Mouse (Mus musculus) lung, adult 2 months (tissue): ENCODE results near the gene Gm42688. TPM values are rescaled to one million over a fixed set of nuclear protein-coding genes. Genes with fewer than 3 reads are reported as not detected.

Source experiments
- DNase-seq: peaks from one replicate; pipeline ENCODE4 v3.0.0; 2022
- H3K4me1 ChIP-seq: fragments of 200-500 bp; 2 replicates; pipeline ENCODE4 v1.6.1; 2011; ENCODE audit warnings: low read length; ENCODE audit not compliant: control insufficient read depth, insufficient read depth
- H3K4me3 ChIP-seq: fragments of 200-500 bp; replicated peaks from 2 replicates; pipeline ENCODE3; 2011; ENCODE audit warnings: low read depth, mild to moderate bottlenecking, control low read depth, low read length; ENCODE audit errors: extremely low read depth
- CTCF ChIP-seq: fragments of 200-500 bp; IDR thresholded peaks from 2 replicates; pipeline ENCODE4 v1.5.1; 2011; ENCODE audit warnings: mild to moderate bottlenecking, low read length, control low read depth; ENCODE audit not compliant: insufficient read depth
- POLR2A ChIP-seq: fragments of 200-500 bp; IDR thresholded peaks from 2 replicates; pipeline ENCODE4 v1.6.1; 2011; ENCODE audit warnings: low read depth, mild to moderate bottlenecking, control low read depth, low read length, borderline replicate concordance; ENCODE audit errors: extremely low read depth
- WGBS: fragments of 180-500 bp; shearing (Covaris S2); methylation state at CpG from one replicate; pipeline ENCODE4 v1.1.7; 2018; 5-methylcytosine and 5-hydroxymethylcytosine counted together
- polyA plus RNA-seq: library from polyadenylated mRNA; depleted of rRNA; stranded (reverse); fragments of >200 nt; gene quantifications from 2 replicates; pipeline ENCODE4 v1.2.3, GENCODE M21; 2012

Gene Gm42688
- polyA plus RNA-seq, 1 experiment: 5.5 TPM

DNA sequence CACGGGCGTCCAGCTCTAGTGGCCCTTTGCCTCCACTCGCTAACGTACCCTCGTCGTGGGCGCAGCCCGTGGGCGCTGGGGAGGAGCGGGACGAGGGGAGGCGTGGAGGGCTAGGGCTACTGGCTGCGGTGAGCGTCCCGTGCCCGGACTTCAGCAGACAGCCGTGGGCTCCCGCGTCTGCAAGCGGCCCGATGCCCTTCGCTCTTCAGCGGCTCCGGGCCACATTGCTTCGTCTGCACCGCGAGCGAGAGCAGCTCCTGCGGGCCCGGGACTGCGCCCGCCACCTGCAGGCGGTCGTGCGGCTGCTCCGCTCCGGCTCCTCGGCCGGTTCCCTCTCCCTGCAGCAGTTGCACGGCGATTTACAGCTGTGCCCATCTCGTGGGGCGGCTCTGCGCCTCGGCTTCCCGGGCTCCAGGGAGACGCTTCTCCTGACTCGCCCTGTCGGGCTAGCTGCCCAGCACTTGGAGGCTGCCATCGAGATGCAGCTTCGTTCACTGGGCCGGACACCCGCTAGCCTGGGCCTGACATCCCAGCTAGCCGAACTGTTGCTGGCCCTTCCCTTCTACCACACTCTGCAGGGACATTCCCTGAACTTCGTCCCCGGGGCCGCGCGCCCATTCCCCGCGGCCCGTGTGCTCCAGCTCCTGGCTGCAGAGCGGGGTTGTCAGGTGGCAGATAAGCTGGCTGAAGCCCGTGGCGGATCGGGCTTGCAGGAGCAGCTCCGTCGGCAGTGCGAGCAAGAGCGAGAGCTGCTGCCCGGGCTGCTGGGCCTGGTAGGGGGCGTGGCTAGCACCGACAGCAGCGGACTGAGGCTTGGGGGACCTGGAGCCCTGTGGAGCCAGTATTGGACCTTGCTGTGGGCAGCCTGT lies 505 bp downstream of the Gm42688 start:
- under 1% methylated on average over 74 of the region's 74 CpGs for WGBS
- H3K4me3 ChIP-seq: peak overlapping the region; percentile 85

DNA sequence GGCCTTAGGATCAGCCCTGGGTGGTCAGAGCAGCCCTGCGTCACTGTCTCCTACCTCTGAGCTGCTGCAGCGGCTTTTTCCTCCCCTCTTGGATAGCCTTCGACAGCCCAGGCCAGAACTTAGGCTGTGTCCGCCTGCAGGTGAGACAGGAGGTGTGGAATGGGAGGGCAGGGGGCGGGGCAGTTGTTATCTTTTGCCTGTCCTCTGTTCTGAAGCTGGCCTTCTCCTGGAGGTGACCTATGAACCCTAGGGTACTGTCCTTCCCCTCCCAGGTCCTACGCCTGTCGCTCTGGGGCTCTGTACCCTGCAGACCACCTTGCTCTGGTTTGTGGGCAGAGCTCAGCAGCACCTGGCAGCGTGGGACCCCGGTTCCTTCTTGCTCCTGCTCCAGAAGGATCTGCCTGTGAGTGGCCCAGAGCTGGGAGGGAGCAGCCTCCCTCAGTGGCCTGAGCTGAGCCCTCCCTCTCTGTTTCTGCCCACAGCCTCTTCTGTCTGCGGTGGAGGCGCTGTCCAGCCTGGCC lies 1.8 kb downstream of the Gm42688 start:
- Histone ChIP-seq H3K4me3 (no peak overlapping the region), H3K4me1 (peaks cover 6% of the 10 kb centered on the region)
- TF ChIP-seq POLR2A: no peak
- TF ChIP-seq CTCF: no peak
- 70% methylated on average over 11 of the region's 11 CpGs for WGBS
- DNase-seq: no peak

More for the DNA sequence above, 505 bp downstream of the Gm42688 start:
- H3K4me1 ChIP-seq: peaks cover 6% of the 10 kb centered on the region
- peak; percentile 54 for DNase-seq
- TF ChIP-seq CTCF: no peak
- no peak for TF ChIP-seq POLR2A

- H3K4me3 ChIP-seq: no peak overlapping the region
- 83% methylated on average over 4 of the region's 4 CpGs for WGBS
- H3K4me1 ChIP-seq: peaks cover 6% of the 10 kb centered on the region
- TF ChIP-seq POLR2A: no peak
- TF ChIP-seq CTCF: no peak
- DNase-seq: no peak
Observed at GRCm38 (mm10) chr6:83104158-83104557, 2.7 kb downstream of the Gm42688 start.

- TF ChIP-seq POLR2A: no peak
- TF ChIP-seq CTCF: peak; percentile 78
- Histone ChIP-seq H3K4me3 (no peak overlapping the region), H3K4me1 (peaks cover under 1% of the 10 kb centered on the region; the same call in 1 of the 2 replicates)
- 37% methylated on average over 13 of the region's 13 CpGs for WGBS
- peak; percentile 73 for DNase-seq
Observed at GRCm38 (mm10) chr6:83107566-83108400, 6.4 kb downstream of the Gm42688 start.

GRCm38 (mm10) chr6:83108762-83109668 lies 7.6 kb downstream of the Gm42688 start, which contains the start of gene Mrpl53:
Mrpl53 (plus strand) TSS chr6:83109040.
- under 1% methylated on average over 76 of the region's 76 CpGs for WGBS
- Histone ChIP-seq H3K4me1 (no peaks in the 10 kb centered on the region), H3K4me3 (peak within 1 kb of the TSS; percentile 76)
- DNase-seq: peak; percentile 85
- TF ChIP-seq POLR2A (peak; percentile 88; the same call in 1 of the 2 replicates), CTCF (no peak)

DNA sequence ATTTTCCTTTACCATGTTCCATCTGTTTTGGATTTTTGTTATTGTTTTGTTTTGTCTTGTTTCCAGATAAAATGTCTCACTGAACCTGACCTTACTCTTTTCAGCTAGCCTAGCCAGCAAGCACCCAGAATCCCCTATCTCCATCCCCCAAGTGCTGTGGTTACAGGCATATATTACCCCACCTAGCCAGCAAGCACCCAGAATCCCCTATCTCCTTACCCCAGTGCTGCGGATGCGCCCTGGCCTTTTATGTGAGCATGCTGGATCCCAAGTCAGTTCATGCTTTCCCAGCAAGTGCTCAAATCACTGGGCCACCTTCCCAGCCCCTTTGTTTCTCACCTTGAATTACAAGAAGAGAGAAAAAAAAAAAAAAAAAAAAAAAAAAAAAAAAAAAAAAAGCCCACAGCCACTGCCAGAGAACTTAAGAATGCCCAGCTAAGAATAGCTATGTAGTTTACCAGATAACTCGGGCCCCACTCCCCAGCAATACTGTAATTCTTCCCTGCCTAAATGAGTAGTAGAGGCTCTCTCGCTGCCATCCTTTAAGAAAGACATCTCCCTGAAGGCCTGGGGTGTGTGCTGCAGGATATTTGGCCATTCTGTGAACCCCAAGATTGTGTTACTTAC lies 10.2 kb downstream of the Gm42688 start:
- WGBS: 88% methylated on average over 4 of the region's 4 CpGs
- H3K4me1 ChIP-seq: peaks cover 3% of the 10 kb centered on the region; the same call in 1 of the 2 replicates
- TF ChIP-seq POLR2A (no peak), CTCF (no peak)
- H3K4me3 ChIP-seq: no peak overlapping the region
- no peak for DNase-seq

DNA sequence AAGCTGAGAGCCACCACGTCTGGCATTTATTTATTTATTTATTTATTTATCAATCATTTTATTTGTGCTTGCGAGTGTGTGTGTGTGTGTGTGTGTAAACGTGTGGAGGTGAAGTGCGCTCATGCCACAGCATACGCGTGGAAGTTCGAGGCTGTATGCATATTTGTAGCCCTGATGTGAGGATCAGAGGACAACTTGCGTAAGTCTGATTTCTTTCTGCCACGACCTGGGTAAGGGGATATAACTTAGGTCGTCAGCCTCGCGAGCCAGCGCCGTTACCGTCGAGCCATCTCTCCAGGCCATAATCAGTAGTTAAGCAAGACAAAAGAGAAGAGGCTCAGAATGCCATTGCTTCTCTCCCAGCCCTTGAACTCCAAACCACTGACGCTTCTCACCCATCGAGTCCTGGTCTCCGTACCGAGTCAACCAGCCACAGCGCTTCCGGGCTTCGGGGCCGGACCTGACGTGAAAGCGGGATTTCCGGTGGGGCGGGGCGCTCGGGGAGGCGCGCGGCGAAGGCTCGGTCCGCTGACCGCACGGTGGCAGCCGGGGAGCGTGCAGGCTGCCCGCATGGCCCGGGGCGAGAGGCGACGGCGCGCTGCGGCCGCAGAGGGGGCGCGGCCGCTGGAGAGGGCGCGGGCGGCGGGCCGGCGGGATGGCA lies 13.7 kb downstream of the Gm42688 start, which contains the start of gene Mogs:
TSS of gene Mogs (plus strand) at position 486 of the 661 bp plus-strand sequence.
- peak; percentile 94 for DNase-seq
- 2% methylated on average over 52 of the region's 58 CpGs for WGBS
- H3K4me1 ChIP-seq: peaks cover 3% of the 10 kb centered on the region; the same call in 1 of the 2 replicates
- peak within 1 kb of the TSS; percentile 99 for H3K4me3 ChIP-seq
- peak; percentile 96 for TF ChIP-seq POLR2A
- TF ChIP-seq CTCF: no peak

DNA sequence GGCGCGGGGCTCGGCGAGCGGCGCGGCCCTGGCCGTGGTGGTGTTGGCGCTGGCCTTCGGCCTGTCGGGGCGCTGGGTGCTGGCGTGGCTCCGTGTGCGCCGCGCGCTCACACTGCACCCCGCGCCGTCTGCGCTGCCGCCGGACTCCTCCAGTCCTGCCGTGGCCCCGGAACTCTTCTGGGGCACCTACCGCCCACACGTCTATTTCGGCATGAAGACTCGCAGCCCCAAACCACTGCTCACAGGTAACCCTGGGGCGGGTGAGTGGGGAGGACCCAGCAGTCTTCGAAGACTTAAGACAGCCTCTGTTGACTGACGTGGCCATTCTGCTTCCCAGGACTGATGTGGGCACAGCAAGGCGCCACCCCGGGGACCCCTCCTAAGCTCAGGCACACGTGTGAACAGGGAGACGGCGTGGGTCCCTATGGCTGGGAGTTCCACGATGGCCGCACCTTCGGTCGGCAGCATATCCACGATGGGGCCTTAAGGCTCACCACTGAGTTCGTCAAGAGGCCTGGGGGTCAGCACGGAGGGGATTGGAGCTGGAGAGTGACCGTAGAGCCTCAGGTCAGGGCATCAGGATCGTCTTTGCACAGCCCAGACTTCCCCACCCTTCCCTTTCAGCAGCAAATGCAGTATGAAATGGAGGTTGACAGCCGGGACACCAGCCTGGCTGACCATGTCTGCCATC lies 14.4 kb downstream of the Gm42688 start:
- peak overlapping the region; percentile 99 for H3K4me3 ChIP-seq
- DNase-seq: no peak

More for the DNA sequence above, 14.4 kb downstream of the Gm42688 start:
- WGBS: under 1% methylated on average over 38 of the region's 48 CpGs
- H3K4me1 ChIP-seq: peaks cover 7% of the 10 kb centered on the region
- TF ChIP-seq POLR2A (no peak), CTCF (no peak)
